Mouse (Mus musculus): ENCODE results near the gene Wnt9b. TPM values are rescaled to one million over a fixed set of nuclear protein-coding genes. Genes with fewer than 3 reads are reported as not detected.

The Wnt9b gene
- total and polyA plus RNA-seq, 2 experiments from 2014 or later: 1.3 to 2.6 TPM

- Histone ChIP-seq H3K9ac (replicated peaks; ENCODE audit: low read length, poor library complexity, severe bottlenecking) (peak overlapping the region; percentile 33; the same call in 1 of the 2 replicates), H3K27ac (ENCODE audit: low read depth, low read length) (no peak overlapping the region)
- 7% methylated on average over 23 of the region's 23 CpGs for WGBS
Measured at GRCm38 (mm10) chr11:103772505-103773386, 23.1 kb upstream of the Wnt9b start.

GRCm38 (mm10) chr11:103771160-103771817 is 21.7 kb upstream of the Wnt9b start:
- Histone ChIP-seq H3K9ac (replicated peaks; ENCODE audit: low read length, poor library complexity, severe bottlenecking) (0 out of 2 replicates have a peak overlapping the region, but pooled peaks have one; percentile 2), H3K4me1 (ENCODE audit: insufficient read depth, low read length) (peaks cover 16% of the 10 kb centered on the region), H3K4me3 (ENCODE audit: low read depth, low read length) (no peak overlapping the region), H3K9me3 (ENCODE audit: low read length) (no peaks in the 10 kb centered on the region), H3K36me3 (ENCODE audit: insufficient read depth, low read length) (no peaks in the 10 kb centered on the region), H3K27ac (ENCODE audit: low read depth, low read length) (no peak overlapping the region), H3K27me3 (ENCODE audit: insufficient read depth, low read length) (peaks cover 44% of the 10 kb centered on the region), H3K4me2 (ENCODE audit: low read depth, low read length, poor library complexity, severe bottlenecking) (peak overlapping the region; percentile 77)
- TF ChIP-seq CTCF (IDR thresholded peaks at IDR 0.05): no peak
- WGBS: 4% methylated on average over 15 of the region's 19 CpGs
- DNase-seq (ENCODE audit: low spot score): no peak
- ATAC-seq (ENCODE audit: low FRiP score): no peak

More at GRCm38 (mm10) chr11:103772505-103773386, 23.1 kb upstream of the Wnt9b start:
- Histone ChIP-seq H3K36me3 (ENCODE audit: insufficient read depth, low read length) (no peaks in the 10 kb centered on the region), H3K27me3 (ENCODE audit: insufficient read depth, low read length) (peaks cover 44% of the 10 kb centered on the region), H3K4me2 (ENCODE audit: low read depth, low read length, poor library complexity, severe bottlenecking) (peak overlapping the region; percentile 77), H3K4me3 (ENCODE audit: low read depth, low read length) (peak overlapping the region; percentile 49), H3K9me3 (ENCODE audit: low read length) (no peaks in the 10 kb centered on the region), H3K4me1 (ENCODE audit: insufficient read depth, low read length) (peaks cover 16% of the 10 kb centered on the region)
- no peak for DNase-seq (ENCODE audit: low spot score)
- peak; percentile 12; the same call in 1 of the 2 replicates for TF ChIP-seq CTCF (IDR thresholded peaks at IDR 0.05)
- peak; percentile 10; the same call in 1 of the 2 replicates for ATAC-seq (ENCODE audit: low FRiP score)

GRCm38 (mm10) chr11:103765556-103766011 is 16.0 kb upstream of the Wnt9b start:
- Histone ChIP-seq H3K27me3 (ENCODE audit: insufficient read depth, low read length) (peaks cover 6% of the 10 kb centered on the region; the same call in 1 of the 2 replicates), H3K9me3 (ENCODE audit: low read length) (no peaks in the 10 kb centered on the region), H3K9ac (replicated peaks; ENCODE audit: low read length, poor library complexity, severe bottlenecking) (0 out of 2 replicates have a peak overlapping the region, but pooled peaks have one; percentile 24), H3K4me2 (ENCODE audit: low read depth, low read length, poor library complexity, severe bottlenecking) (no peak overlapping the region), H3K27ac (ENCODE audit: low read depth, low read length) (no peak overlapping the region), H3K36me3 (ENCODE audit: insufficient read depth, low read length) (no peaks in the 10 kb centered on the region), H3K4me1 (ENCODE audit: insufficient read depth, low read length) (peaks cover 1% of the 10 kb centered on the region; the same call in 1 of the 2 replicates), H3K4me3 (ENCODE audit: low read depth, low read length) (no peak overlapping the region)
- 8% methylated on average over 6 of the region's 6 CpGs for WGBS
- peak; percentile 34; the same call in 1 of the 2 replicates for ATAC-seq (ENCODE audit: low FRiP score)
- DNase-seq (ENCODE audit: low spot score): peak; percentile 47
- TF ChIP-seq CTCF (IDR thresholded peaks at IDR 0.05): no peak

- H3K27ac ChIP-seq (ENCODE audit: low read depth, low read length): no peak overlapping the region
- H3K9me3 ChIP-seq (ENCODE audit: low read length): no peaks in the 10 kb centered on the region
- no peak overlapping the region for H3K4me3 ChIP-seq (ENCODE audit: low read depth, low read length)
- 29% methylated on average over 6 of the region's 6 CpGs for WGBS
- H3K27me3 ChIP-seq (ENCODE audit: insufficient read depth, low read length): no peaks in the 10 kb centered on the region; the same call in 1 of the 2 replicates
- no peak overlapping the region for H3K9ac ChIP-seq (replicated peaks; ENCODE audit: low read length, poor library complexity, severe bottlenecking)
- H3K36me3 ChIP-seq (ENCODE audit: insufficient read depth, low read length): no peaks in the 10 kb centered on the region
- no peak for TF ChIP-seq CTCF (IDR thresholded peaks at IDR 0.05)
- ATAC-seq (ENCODE audit: low FRiP score) (no peak), DNase-seq (ENCODE audit: low spot score) (no peak)
- no peak overlapping the region for H3K4me2 ChIP-seq (ENCODE audit: low read depth, low read length, poor library complexity, severe bottlenecking)
- no peaks in the 10 kb centered on the region for H3K4me1 ChIP-seq (ENCODE audit: insufficient read depth, low read length)
Measured at GRCm38 (mm10) chr11:103764601-103765000, 15.0 kb upstream of the Wnt9b start.

- DNase-seq (ENCODE audit: low spot score): peak; percentile 82
- Histone ChIP-seq H3K9me3 (ENCODE audit: low read length) (no peaks in the 10 kb centered on the region), H3K9ac (replicated peaks; ENCODE audit: low read length, poor library complexity, severe bottlenecking) (no peak overlapping the region), H3K4me3 (ENCODE audit: low read depth, low read length) (no peak overlapping the region), H3K4me2 (ENCODE audit: low read depth, low read length, poor library complexity, severe bottlenecking) (no peak overlapping the region), H3K4me1 (ENCODE audit: insufficient read depth, low read length) (no peaks in the 10 kb centered on the region), H3K27me3 (ENCODE audit: insufficient read depth, low read length) (no peaks in the 10 kb centered on the region), H3K27ac (ENCODE audit: low read depth, low read length) (no peak overlapping the region), H3K36me3 (ENCODE audit: insufficient read depth, low read length) (no peaks in the 10 kb centered on the region)
- ATAC-seq (ENCODE audit: low FRiP score): no peak; the same call in 1 of the 2 replicates
- 33% methylated on average over 10 of the region's 10 CpGs for WGBS
- TF ChIP-seq CTCF (IDR thresholded peaks at IDR 0.05): peak; percentile 92
Measured at GRCm38 (mm10) chr11:103763410-103764163, 14.0 kb upstream of the Wnt9b start.
